Mouse (Mus musculus) small intestine, adult 2 months (tissue): Measurements from ENCODE around the gene Prkca.

Source experiments
- CTCF ChIP-seq: fragments of 200-500 bp; IDR thresholded peaks from 2 replicates; pipeline ENCODE4 v1.5.1; 2012; ENCODE audit warnings: low read depth, mild to moderate bottlenecking, control low read depth, inconsistent platforms, low read length, moderate library complexity, mixed read lengths; ENCODE audit not compliant: insufficient replicate concordance, insufficient read length; ENCODE audit errors: extremely low read depth
- POLR2A ChIP-seq: fragments of 200-500 bp; IDR thresholded peaks from 2 replicates; pipeline ENCODE4 v1.6.1; 2012; ENCODE audit warnings: low read depth, mild to moderate bottlenecking, control low read depth, inconsistent platforms, low read length, moderate library complexity

DNA sequence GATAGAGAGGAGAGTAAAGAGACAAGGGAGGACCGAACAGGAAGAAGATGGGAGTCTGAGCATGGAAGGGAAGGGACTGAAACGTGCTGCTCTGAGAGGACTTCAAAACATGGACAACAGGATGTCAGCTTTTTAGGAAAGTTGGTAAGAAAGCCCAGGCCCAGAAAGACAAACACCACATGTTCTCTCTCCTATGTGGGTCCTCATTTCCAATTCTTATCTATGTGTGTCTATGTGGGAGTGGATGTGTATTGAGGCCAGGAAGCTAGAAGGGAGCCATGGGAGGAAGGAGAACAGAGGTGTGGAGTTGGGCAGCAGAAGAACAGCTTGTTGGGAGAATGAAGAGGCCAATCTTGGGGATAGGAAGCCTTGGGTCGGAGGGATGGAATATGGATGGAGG, 154.4 kb downstream of the Prkca start:
- TF ChIP-seq POLR2A (no peak), CTCF (no peak)
